Mouse (Mus musculus): ENCODE measurements around the gene Tnrc6c. TPM values are rescaled to one million over a fixed set of nuclear protein-coding genes. Genes with fewer than 3 reads are reported as not detected.

Tnrc6c gene
- polyA plus RNA-seq, 1 experiment from 2014 or later = 14.4 TPM

DNA sequence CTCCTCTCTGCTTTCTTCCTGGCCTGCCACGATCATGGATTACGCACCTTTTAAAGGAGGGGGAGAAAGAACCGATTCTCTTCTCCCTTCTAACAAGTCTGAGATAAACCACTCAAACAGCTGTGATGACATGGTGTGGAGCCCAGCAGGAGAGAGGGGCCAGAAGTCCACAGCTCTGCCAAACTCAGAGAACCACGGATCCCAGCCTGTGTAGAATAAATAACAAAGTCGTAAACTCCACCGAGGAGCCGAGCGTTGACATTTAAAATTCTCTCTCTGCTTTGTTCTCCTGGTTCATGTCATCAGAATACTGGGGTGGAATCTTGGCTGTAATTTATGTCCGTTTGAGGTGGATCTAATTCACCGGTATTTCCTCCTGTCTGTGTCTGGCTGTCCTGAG, 34.5 kb upstream of the Tnrc6c start:
- Histone ChIP-seq H3K27ac (no peak overlapping the region), H3K9me3 (no peaks in the 10 kb centered on the region)

DNA sequence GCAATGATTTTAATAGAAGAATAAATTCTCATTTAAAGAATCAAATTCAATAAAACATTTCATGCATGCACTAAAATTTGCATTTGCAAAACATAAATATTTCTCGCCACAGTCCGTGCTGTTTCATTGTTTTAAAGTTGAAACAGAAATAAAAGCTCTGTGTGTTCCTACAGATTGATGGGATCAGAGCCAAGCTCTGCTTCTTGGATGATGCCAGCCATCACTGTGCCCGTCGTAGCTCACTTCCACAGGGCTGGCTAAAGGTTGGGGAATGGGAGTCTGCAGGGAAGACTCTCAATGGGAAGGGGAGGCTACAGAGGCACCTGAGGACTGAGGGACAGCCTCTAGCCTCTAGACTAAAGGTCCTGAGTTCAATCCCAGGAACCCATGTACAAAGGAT, 28.9 kb upstream of the Tnrc6c start:
- WGBS = 82% methylated on average over 4 of the region's 4 CpGs
- peaks cover 42% of the 10 kb centered on the region for H3K27me3 ChIP-seq (ENCODE audit: insufficient read depth, poor library complexity, severe bottlenecking)

More for the DNA sequence above, 34.5 kb upstream of the Tnrc6c start:
- 65% methylated on average over 10 of the region's 10 CpGs for WGBS
- peaks cover 48% of the 10 kb centered on the region for H3K27me3 ChIP-seq (ENCODE audit: insufficient read depth, poor library complexity, severe bottlenecking)
- no peak overlapping the region for H3K4me3 ChIP-seq
- no peak for DNase-seq (ENCODE audit: low spot score)
- H3K4me1 ChIP-seq (replicated peaks) = peaks cover 41% of the 10 kb centered on the region
- H3K36me3 ChIP-seq = no peaks in the 10 kb centered on the region

DNA sequence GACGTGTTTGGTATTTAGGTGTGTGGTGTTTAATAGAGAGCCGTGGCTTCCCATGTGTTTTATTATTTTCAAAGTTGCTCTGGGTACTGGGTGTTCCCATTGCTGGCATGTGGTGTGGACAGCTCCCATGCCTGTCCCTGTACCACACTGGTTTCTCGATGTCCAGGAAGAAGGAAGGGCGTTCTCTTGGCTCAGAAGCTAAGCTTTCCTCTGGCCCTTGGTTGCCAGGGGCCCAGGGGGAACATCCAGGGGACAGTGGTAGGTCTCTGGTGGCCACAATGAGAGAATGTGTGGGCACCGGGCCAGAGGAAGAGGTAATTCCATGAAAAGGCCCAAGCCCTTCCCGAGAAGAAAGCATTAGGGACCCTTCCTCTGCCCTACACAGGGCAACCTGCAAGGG, 27.5 kb upstream of the Tnrc6c start:
- Histone ChIP-seq H3K27me3 (ENCODE audit: insufficient read depth, poor library complexity, severe bottlenecking) (peaks cover 42% of the 10 kb centered on the region), H3K4me3 (no peak overlapping the region), H3K4me1 (replicated peaks) (peaks cover 24% of the 10 kb centered on the region), H3K36me3 (no peaks in the 10 kb centered on the region), H3K27ac (peak overlapping the region; percentile 12; the same call in 1 of the 2 replicates), H3K9me3 (no peaks in the 10 kb centered on the region)
- WGBS = 63% methylated on average over 6 of the region's 6 CpGs
- no peak for DNase-seq (ENCODE audit: low spot score)

More for the DNA sequence above, 28.9 kb upstream of the Tnrc6c start:
- Histone ChIP-seq H3K4me1 (replicated peaks) (peaks cover 24% of the 10 kb centered on the region), H3K4me3 (no peak overlapping the region), H3K27ac (no peak overlapping the region), H3K9me3 (no peaks in the 10 kb centered on the region), H3K36me3 (no peaks in the 10 kb centered on the region)
- no peak for DNase-seq (ENCODE audit: low spot score)

DNA sequence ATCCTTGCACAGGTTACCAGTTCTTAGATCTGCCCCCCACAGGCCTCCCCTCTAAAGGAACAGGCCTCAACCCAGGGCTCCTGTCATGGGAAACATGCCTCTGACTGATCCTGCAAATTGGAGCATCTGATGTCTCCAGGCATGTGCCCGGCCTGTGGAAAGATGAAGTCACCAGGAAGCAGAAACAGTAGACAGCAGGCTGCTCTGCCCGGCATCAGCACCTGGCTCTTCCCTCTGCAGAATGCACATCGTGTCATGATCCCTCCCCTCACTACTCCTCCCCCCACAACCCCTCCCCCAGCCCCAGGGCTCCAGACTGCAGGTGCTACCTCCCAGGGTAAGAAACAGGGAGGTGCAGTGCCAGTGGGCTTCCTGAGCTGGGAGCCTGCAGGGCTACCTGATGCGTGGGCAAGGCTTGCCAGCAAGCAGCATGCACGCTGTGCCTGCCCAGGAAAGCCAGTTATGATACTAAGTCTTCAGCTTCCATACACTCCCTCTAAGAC, 27.0 kb upstream of the Tnrc6c start:
- no peaks in the 10 kb centered on the region for H3K36me3 ChIP-seq
- peak overlapping the region; percentile 75; the same call in 1 of the 2 replicates for H3K27ac ChIP-seq
- H3K27me3 ChIP-seq (ENCODE audit: insufficient read depth, poor library complexity, severe bottlenecking) = peaks cover 47% of the 10 kb centered on the region
- 10% methylated on average over 5 of the region's 5 CpGs for WGBS
- H3K9me3 ChIP-seq = no peaks in the 10 kb centered on the region
- no peak overlapping the region for H3K4me3 ChIP-seq
- H3K4me1 ChIP-seq (replicated peaks) = peaks cover 24% of the 10 kb centered on the region
- DNase-seq (ENCODE audit: low spot score) = no peak

DNA sequence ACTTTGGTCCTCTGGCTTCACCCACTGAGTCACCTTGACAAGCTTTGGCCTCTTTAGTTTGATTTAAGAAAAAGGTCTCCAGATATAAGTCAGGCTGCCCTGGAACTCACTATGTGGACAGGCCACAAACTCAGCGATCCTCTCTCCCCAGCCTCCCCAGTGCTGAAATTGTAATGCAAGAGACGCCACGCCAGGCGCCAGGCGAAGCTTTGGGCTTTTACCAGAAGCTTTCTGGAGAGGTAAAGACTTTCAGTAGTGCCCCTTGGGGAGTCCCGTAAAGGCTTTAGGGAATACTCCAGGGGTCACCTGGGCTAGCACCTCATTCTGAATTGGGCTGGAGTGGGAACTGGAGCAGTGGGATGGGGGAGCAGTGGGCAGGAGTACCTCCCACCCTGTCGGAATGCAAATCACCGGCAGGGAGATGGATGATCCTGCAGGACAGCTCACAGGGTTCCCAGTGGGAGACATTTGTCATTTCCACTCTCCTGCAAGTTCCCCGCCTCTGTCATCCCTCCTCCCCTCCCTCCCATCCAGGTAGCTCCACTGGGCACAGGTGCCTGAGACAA, 26.3 kb upstream of the Tnrc6c start:
- Histone ChIP-seq H3K9me3 (no peaks in the 10 kb centered on the region), H3K4me1 (replicated peaks) (peaks cover 24% of the 10 kb centered on the region), H3K4me3 (0 out of 2 replicates have a peak overlapping the region, but pooled peaks have one; percentile 16), H3K27me3 (ENCODE audit: insufficient read depth, poor library complexity, severe bottlenecking) (peaks cover 47% of the 10 kb centered on the region), H3K36me3 (no peaks in the 10 kb centered on the region), H3K27ac (peak overlapping the region; percentile 75)
- 13% methylated on average over 9 of the region's 9 CpGs for WGBS
- no peak for DNase-seq (ENCODE audit: low spot score)

DNA sequence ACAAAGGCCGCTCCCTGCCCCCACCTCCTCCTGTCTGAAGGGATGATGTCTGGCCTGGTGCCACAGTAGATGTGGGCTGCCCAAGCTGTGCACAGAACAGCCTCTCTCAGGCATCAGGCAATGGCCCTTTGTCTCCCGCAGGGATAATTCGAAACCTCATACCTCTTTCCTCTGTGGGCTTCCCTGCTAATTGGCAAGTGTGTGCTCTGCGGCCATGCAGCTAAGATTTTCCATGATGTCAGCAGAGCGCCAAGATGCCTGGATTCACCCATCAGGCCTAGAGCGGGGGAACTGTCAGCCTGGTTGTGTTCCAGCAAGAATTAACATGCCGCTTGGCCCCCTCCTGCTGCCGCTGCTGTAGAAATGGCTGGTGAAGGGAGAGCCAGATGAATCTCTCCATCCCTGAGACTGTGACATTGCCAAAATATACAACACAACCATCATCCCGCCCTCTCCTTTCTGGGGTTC, 25.7 kb upstream of the Tnrc6c start:
- H3K4me1 ChIP-seq (replicated peaks) = peaks cover 26% of the 10 kb centered on the region
- peak overlapping the region; percentile 16; the same call in 1 of the 2 replicates for H3K4me3 ChIP-seq
- WGBS = 13% methylated on average over 9 of the region's 9 CpGs
- H3K27me3 ChIP-seq (ENCODE audit: insufficient read depth, poor library complexity, severe bottlenecking) = peaks cover 47% of the 10 kb centered on the region
- H3K36me3 ChIP-seq = no peaks in the 10 kb centered on the region
- peak overlapping the region; percentile 75 for H3K27ac ChIP-seq
- no peak for DNase-seq (ENCODE audit: low spot score)
- no peaks in the 10 kb centered on the region for H3K9me3 ChIP-seq

DNA sequence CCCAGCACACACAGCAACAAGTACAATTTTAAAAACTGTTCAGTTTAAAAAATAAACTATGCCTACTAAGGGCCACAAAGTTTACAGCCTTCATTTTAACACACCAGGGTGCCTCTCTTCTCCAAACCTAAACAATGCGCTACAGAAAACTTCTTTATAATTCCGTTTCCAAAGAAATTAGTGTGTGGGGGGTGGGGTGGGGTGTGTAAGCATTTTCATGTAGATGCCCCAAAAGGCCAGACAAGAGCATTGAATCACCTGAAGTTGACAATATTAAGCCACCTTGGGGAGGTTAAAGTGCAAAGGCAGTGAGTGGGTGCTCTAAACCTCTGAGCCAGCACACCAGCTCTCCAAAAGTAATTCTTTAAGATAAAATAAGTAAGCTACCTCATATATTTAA, 24.2 kb upstream of the Tnrc6c start:
- DNase-seq (ENCODE audit: low spot score) = no peak
- peaks cover 47% of the 10 kb centered on the region for H3K27me3 ChIP-seq (ENCODE audit: insufficient read depth, poor library complexity, severe bottlenecking)
- no peak overlapping the region for H3K27ac ChIP-seq
- no peaks in the 10 kb centered on the region for H3K36me3 ChIP-seq
- peaks cover 31% of the 10 kb centered on the region for H3K4me1 ChIP-seq (replicated peaks)
- WGBS = 70% methylated on average over 2 of the region's 2 CpGs
- no peaks in the 10 kb centered on the region for H3K9me3 ChIP-seq
- no peak overlapping the region for H3K4me3 ChIP-seq

DNA sequence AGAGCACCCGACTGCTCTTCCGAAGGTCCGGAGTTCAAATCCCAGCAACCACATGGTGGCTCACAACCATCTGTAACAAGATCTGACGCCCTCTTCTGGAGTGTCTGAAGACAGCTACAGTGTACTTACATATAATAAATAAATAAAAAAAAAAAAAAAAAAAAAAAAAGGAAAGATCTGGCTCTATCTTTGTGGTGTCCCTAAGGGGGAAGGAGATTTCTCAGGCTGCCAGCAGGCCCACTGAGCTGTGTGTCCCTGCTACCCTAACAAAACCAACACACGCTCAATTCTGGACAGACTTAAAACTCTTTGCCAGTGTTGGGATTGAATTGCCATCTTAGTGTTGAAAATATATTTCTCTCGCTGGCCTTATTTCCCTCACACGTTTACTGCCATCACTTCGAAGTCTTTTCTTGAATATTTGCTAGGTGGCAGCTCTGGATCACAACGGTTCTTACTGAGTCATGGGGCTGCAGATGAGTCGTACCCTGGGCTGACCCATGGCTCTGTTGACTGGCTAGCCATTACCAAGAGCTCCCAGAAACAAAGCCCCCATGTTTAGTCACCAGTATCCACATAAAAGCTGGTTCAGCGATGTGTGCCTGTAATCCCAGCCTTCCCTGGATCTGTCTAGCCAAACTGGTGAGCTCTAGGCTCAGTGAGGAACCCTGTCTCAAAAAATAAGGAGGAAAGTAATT, 23.1 kb upstream of the Tnrc6c start:
- Histone ChIP-seq H3K27ac (no peak overlapping the region), H3K36me3 (no peaks in the 10 kb centered on the region), H3K4me1 (replicated peaks) (peaks cover 35% of the 10 kb centered on the region), H3K4me3 (no peak overlapping the region), H3K27me3 (ENCODE audit: insufficient read depth, poor library complexity, severe bottlenecking) (peaks cover 44% of the 10 kb centered on the region), H3K9me3 (no peaks in the 10 kb centered on the region)
- DNase-seq (ENCODE audit: low spot score) = no peak
- 93% methylated on average over 10 of the region's 11 CpGs for WGBS

DNA sequence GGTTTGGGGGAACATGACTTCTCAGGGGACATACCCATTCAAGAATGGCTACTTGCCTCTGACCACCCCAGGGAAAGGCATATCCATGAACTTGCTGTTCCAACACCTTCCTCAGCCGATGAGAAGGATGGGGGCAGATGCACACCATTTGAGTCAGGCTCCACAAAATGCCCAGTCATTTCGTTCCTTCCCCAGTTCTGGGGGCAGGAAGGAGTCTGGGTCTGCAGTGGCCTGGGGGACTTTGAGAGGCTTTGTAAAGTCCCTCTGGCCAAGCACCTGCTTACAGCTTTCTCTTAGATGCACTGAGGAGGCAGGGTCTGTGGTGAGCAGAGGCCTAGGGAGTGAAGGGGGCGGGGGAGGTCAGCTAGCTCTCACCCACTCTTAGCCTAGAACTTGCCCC, 20.8 kb upstream of the Tnrc6c start:
- peaks cover 26% of the 10 kb centered on the region for H3K27me3 ChIP-seq (ENCODE audit: insufficient read depth, poor library complexity, severe bottlenecking)
- 78% methylated on average over 3 of the region's 3 CpGs for WGBS

DNA sequence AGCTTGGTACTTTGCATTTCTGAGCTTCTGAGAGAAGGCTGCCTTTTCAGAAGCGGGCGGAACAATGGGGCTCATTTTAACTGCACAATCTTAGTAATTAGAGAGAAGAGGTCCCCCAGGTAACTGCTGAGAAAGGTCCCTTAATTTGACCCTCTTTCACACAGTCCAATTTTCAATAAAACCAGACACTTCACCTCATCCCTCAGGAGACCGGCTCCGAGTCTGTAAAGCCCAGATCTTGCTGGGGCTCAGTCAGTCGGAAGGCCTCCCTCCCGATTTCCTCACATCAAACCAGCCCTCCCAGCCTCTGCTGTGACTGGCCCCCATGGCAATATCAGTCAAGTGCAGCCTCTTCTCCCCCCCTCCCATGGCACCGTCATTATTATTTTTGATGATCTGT, 15.7 kb upstream of the Tnrc6c start:
- DNase-seq (ENCODE audit: low spot score) = no peak
- Histone ChIP-seq H3K4me1 (replicated peaks) (peaks cover 27% of the 10 kb centered on the region), H3K9me3 (no peaks in the 10 kb centered on the region), H3K27ac (no peak overlapping the region), H3K36me3 (no peaks in the 10 kb centered on the region), H3K4me3 (no peak overlapping the region), H3K27me3 (ENCODE audit: insufficient read depth, poor library complexity, severe bottlenecking) (peaks cover 10% of the 10 kb centered on the region)
- 39% methylated on average over 7 of the region's 7 CpGs for WGBS

More for the DNA sequence above, 20.8 kb upstream of the Tnrc6c start:
- Histone ChIP-seq H3K4me3 (no peak overlapping the region), H3K27ac (peak overlapping the region; percentile 14; the same call in 1 of the 2 replicates), H3K4me1 (replicated peaks) (peaks cover 23% of the 10 kb centered on the region), H3K36me3 (no peaks in the 10 kb centered on the region), H3K9me3 (no peaks in the 10 kb centered on the region)
- DNase-seq (ENCODE audit: low spot score) = no peak

DNA sequence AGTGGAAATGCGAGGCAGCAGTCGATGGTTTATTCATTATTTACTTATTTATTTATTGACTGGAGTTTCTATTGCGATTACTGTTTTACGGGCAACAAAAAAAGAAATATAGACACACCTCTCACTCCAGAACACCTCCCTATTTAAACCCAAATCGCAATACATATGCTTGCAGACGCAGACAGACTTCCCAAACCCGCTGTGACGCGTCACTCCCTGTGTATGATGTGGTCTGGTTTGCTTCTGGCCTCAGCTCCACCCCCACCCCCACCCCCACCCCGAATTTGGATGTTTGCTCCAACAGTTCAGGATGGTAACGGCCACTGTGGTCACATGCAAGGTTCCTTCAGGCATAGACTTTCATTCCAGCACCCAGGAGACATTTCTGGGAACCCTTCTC, 15.3 kb upstream of the Tnrc6c start:
- no peak for DNase-seq (ENCODE audit: low spot score)
- H3K9me3 ChIP-seq = no peaks in the 10 kb centered on the region
- no peak overlapping the region; the same call in 1 of the 2 replicates for H3K27ac ChIP-seq
- no peak overlapping the region for H3K4me3 ChIP-seq
- peaks cover 11% of the 10 kb centered on the region for H3K27me3 ChIP-seq (ENCODE audit: insufficient read depth, poor library complexity, severe bottlenecking)
- H3K4me1 ChIP-seq (replicated peaks) = peaks cover 23% of the 10 kb centered on the region
- H3K36me3 ChIP-seq = no peaks in the 10 kb centered on the region
- 69% methylated on average over 11 of the region's 11 CpGs for WGBS

DNA sequence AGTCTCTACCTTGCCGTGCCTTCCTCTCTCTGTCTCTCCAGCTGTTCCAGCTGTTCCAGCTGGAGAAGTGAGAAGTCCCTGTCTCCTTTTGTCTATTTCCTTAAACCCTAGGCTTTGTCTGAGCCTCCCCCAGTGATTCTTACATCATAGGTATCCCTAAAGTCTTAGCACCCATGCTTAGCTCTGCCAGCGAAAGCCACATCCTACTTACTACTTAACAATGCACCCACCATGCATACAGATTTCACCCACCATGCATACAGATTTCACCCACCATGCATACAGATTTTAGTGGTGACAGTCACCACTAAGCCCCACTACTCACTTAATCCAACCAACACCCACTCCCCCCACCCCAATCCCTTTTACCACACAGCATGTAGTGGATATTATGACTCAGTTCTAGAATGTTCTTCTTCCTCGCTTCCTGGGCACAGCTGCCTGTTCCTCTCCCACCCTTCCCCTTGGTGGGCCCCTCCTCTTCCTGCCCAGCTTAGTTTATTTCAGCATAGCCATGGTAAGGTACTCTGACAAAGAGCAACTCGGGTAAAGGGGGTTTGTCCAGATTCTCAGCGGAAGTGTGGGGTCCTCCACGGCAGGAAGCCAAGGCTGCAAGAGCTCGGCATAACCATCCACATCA, 14.6 kb upstream of the Tnrc6c start:
- whole genome bisulfite sequencing = 82% methylated on average over 7 of the region's 7 CpGs
- peaks cover 14% of the 10 kb centered on the region for H3K27me3 ChIP-seq (ENCODE audit: insufficient read depth, poor library complexity, severe bottlenecking)
- no peak for DNase-seq (ENCODE audit: low spot score)
- no peaks in the 10 kb centered on the region for H3K36me3 ChIP-seq
- H3K4me1 ChIP-seq (replicated peaks) = peaks cover 29% of the 10 kb centered on the region
- no peak overlapping the region for H3K4me3 ChIP-seq
- no peaks in the 10 kb centered on the region for H3K9me3 ChIP-seq
- peak overlapping the region; percentile 5; the same call in 1 of the 2 replicates for H3K27ac ChIP-seq

DNA sequence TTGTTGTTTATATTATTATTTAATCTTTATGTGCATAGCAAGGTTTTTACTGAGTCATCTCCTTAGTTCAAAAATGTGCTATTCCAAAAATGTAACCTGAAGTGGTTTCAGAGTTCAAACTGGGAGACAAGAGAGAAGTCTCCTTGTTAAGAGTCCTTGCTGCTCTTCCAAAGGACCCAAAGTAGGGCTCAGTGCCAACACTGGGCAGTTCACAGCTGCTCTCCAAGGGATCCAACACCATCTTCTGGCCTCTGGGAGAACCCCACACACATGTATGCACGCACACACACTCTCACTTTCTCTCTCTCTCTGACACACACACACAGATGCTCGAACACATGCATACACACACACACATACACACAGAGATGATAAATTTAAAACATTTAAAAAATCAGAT, 11.9 kb upstream of the Tnrc6c start:
- H3K9me3 ChIP-seq = no peaks in the 10 kb centered on the region
- H3K4me3 ChIP-seq = no peak overlapping the region
- no peak overlapping the region for H3K27ac ChIP-seq
- no peaks in the 10 kb centered on the region for H3K36me3 ChIP-seq
- peaks cover 15% of the 10 kb centered on the region for H3K27me3 ChIP-seq (ENCODE audit: insufficient read depth, poor library complexity, severe bottlenecking)
- H3K4me1 ChIP-seq (replicated peaks) = peaks cover 18% of the 10 kb centered on the region; the same call in 1 of the 2 replicates
- DNase-seq (ENCODE audit: low spot score) = no peak
- 93% methylated on average over 2 of the region's 2 CpGs for WGBS
